18 mouse cellular contexts compared by ENCODE assay signal in genomic region chr1:48651387-48651786, GRCm38 (mm10).
A peak's percentile ranks its signal among the peaks of the same experiment; 100 is the strongest.
DNase-seq lines count a peak whose midpoint lies in the region; ATAC-seq lines count a peak whose summit lies in the region.
"Had no signal": no experiment of that assay in that cellular context is flagged by ENCODE, and none has a peak within 500 bp of the region (broad histone marks: within the 10 kb centered on the region; RNA-seq: fewer than 3 reads in every experiment).

No protein-coding gene starts in this region.

- DNase-seq in ES-CJ7 (ENCODE audit: low read depth, low spot score) (peak; percentile 69), R1 (ENCODE audit: low read depth, low spot score) (peak; percentile 54)
- no peak for DNase-seq in testis, postnatal 10 days (ENCODE audit: low spot score)
- DNase-seq in left cerebral cortex, adult 18-20 months (ENCODE audit: low spot score in 2 of 2): no peak
- DNase-seq: adrenal gland, adult 8-10 months; adrenal gland, postnatal 14 days; adrenal gland, postnatal 36 days; cerebellum, adult 11-12 months; cerebellum, adult 2 months; cerebellum, adult 9-10 months; cerebellum, postnatal 10 days; cerebellum, postnatal 25 days; embryo, embryonic 11 days had no signal

- no peak for ATAC-seq in megakaryocyte-erythroid progenitor cell, adult 5-6 weeks (replicated peaks; ENCODE audit: low FRiP score, low TSS enrichment, poor library complexity, severe bottlenecking)
- ATAC-seq: activated CD4-positive, CD25-positive, alpha-beta regulatory T cell, adult 4 months; forebrain, embryonic 14.5 days; forebrain, embryonic 16.5 days; Patski had no signal

Comparison
In these comparisons a context has a peak if more than half of its experiments do, and no peak if none do; other contexts are left out.
1. DNase-seq: peak in ES-CJ7 (single experiment) and R1 (single experiment); none in testis, postnatal 10 days (single experiment) and left cerebral cortex, adult 18-20 months (0 of 2).